Mouse (Mus musculus): Measurements from ENCODE around the gene Abcc6. TPM values are rescaled to one million over a fixed set of nuclear protein-coding genes. Genes with fewer than 3 reads are reported as not detected.
A peak's percentile ranks its signal among the peaks of the same experiment; 100 is the strongest.
"Not testable (repeated sequence)": the region's sequence is repeated elsewhere in the genome, so short reads cannot be mapped to it uniquely, and the experiment has no call there.

The Abcc6 gene
- polyA plus RNA-seq, 1 experiment from 2014 or later = 0.37 TPM

- peak; percentile 73; the same call in 1 of the 2 replicates for ATAC-seq (ENCODE audit: low read depth)
- Histone ChIP-seq H3K4me1 (ENCODE audit: control insufficient read depth, insufficient read depth, low read length) (no peaks in the 10 kb centered on the region), H3K4me3 (ENCODE audit: low read depth, low read length) (no peak overlapping the region), H3K9ac (replicated peaks; ENCODE audit: low read depth, low read length) (no peak overlapping the region), H3K27ac (ENCODE audit: low read depth, low read length) (no peak overlapping the region), H3K9me3 (ENCODE audit: control insufficient read depth, low read length) (no peaks in the 10 kb centered on the region), H3K4me2 (ENCODE audit: low read depth, low read length) (no peak overlapping the region), H3K36me3 (ENCODE audit: control insufficient read depth, insufficient read depth, low read length) (no peaks in the 10 kb centered on the region), H3K27me3 (ENCODE audit: control insufficient read depth, insufficient read depth, low read length) (no peaks in the 10 kb centered on the region)
- WGBS = 29% methylated on average over 7 of the region's 7 CpGs
These were observed 95.0 kb downstream of the Abcc6 start for GRCm38 (mm10) chr7:45935114-45935513.

GRCm38 (mm10) chr7:45933766-45934165, 96.3 kb downstream of the Abcc6 start:
- not testable (repeated sequence) for H3K4me2 ChIP-seq (ENCODE audit: low read depth, low read length); ATAC-seq (ENCODE audit: low read depth)
- WGBS = 87% methylated on average over 12 of the region's 12 CpGs

GRCm38 (mm10) chr7:45929688-45930087, 100.4 kb downstream of the Abcc6 start:
- Histone ChIP-seq H3K27me3 (ENCODE audit: control insufficient read depth, insufficient read depth, low read length) (no peaks in the 10 kb centered on the region), H3K9me3 (ENCODE audit: control insufficient read depth, low read length) (no peaks in the 10 kb centered on the region), H3K4me1 (ENCODE audit: control insufficient read depth, insufficient read depth, low read length) (no peaks in the 10 kb centered on the region), H3K4me2 (ENCODE audit: low read depth, low read length) (no peak overlapping the region), H3K27ac (ENCODE audit: low read depth, low read length) (no peak overlapping the region), H3K4me3 (ENCODE audit: low read depth, low read length) (no peak overlapping the region), H3K36me3 (ENCODE audit: control insufficient read depth, insufficient read depth, low read length) (no peaks in the 10 kb centered on the region), H3K9ac (replicated peaks; ENCODE audit: low read depth, low read length) (no peak overlapping the region)
- 94% methylated on average over 1 of the region's 1 CpGs for WGBS
- no peak for ATAC-seq (ENCODE audit: low read depth)

More at GRCm38 (mm10) chr7:45933766-45934165, 96.3 kb downstream of the Abcc6 start:
- not testable (repeated sequence) for H3K27me3 ChIP-seq (ENCODE audit: control insufficient read depth, insufficient read depth, low read length); H3K27ac ChIP-seq (ENCODE audit: low read depth, low read length); H3K36me3 ChIP-seq (ENCODE audit: control insufficient read depth, insufficient read depth, low read length); H3K4me1 ChIP-seq (ENCODE audit: control insufficient read depth, insufficient read depth, low read length); H3K9me3 ChIP-seq (ENCODE audit: control insufficient read depth, low read length); H3K9ac ChIP-seq (replicated peaks; ENCODE audit: low read depth, low read length); H3K4me3 ChIP-seq (ENCODE audit: low read depth, low read length)

GRCm38 (mm10) chr7:45928626-45929295, 101.3 kb downstream of the Abcc6 start:
- Histone ChIP-seq H3K4me3 (ENCODE audit: low read depth, low read length) (no peak overlapping the region), H3K27me3 (ENCODE audit: control insufficient read depth, insufficient read depth, low read length) (no peaks in the 10 kb centered on the region), H3K4me2 (ENCODE audit: low read depth, low read length) (no peak overlapping the region), H3K36me3 (ENCODE audit: control insufficient read depth, insufficient read depth, low read length) (no peaks in the 10 kb centered on the region), H3K9me3 (ENCODE audit: control insufficient read depth, low read length) (no peaks in the 10 kb centered on the region), H3K27ac (ENCODE audit: low read depth, low read length) (no peak overlapping the region), H3K9ac (replicated peaks; ENCODE audit: low read depth, low read length) (no peak overlapping the region), H3K4me1 (ENCODE audit: control insufficient read depth, insufficient read depth, low read length) (no peaks in the 10 kb centered on the region)
- WGBS = 17% methylated on average over 22 of the region's 23 CpGs
- no peak for ATAC-seq (ENCODE audit: low read depth)

- peak overlapping the region; percentile 68 for H3K4me2 ChIP-seq (ENCODE audit: low read depth, low read length)
- H3K4me1 ChIP-seq (ENCODE audit: control insufficient read depth, insufficient read depth, low read length) = 0 out of 2 replicates have a peak, but pooled peaks cover 5% of the 10 kb centered on the region
- H3K27ac ChIP-seq (ENCODE audit: low read depth, low read length) = no peak overlapping the region
- ATAC-seq (ENCODE audit: low read depth) = no peak
- H3K4me3 ChIP-seq (ENCODE audit: low read depth, low read length) = peak overlapping the region; percentile 6; the same call in 1 of the 2 replicates
- H3K36me3 ChIP-seq (ENCODE audit: control insufficient read depth, insufficient read depth, low read length) = no peaks in the 10 kb centered on the region
- H3K9me3 ChIP-seq (ENCODE audit: control insufficient read depth, low read length) = no peaks in the 10 kb centered on the region
- 11% methylated on average over 14 of the region's 14 CpGs for WGBS
- H3K27me3 ChIP-seq (ENCODE audit: control insufficient read depth, insufficient read depth, low read length) = 0 out of 2 replicates have a peak, but pooled peaks cover 2% of the 10 kb centered on the region
- no peak overlapping the region for H3K9ac ChIP-seq (replicated peaks; ENCODE audit: low read depth, low read length)
These were observed 105.7 kb downstream of the Abcc6 start for GRCm38 (mm10) chr7:45924429-45924816.

GRCm38 (mm10) chr7:45923762-45924428, 106.2 kb downstream of the Abcc6 start, which contains the start of gene Ccdc114:
TSS of gene Ccdc114 (plus strand) at chr7:45924072.
- no peaks in the 10 kb centered on the region for H3K9me3 ChIP-seq (ENCODE audit: control insufficient read depth, low read length)
- ATAC-seq (ENCODE audit: low read depth) = peak; percentile 26
- H3K4me2 ChIP-seq (ENCODE audit: low read depth, low read length) = peak within 1 kb of the TSS; percentile 68
- H3K27me3 ChIP-seq (ENCODE audit: control insufficient read depth, insufficient read depth, low read length) = 0 out of 2 replicates have a peak, but pooled peaks cover 2% of the 10 kb centered on the region
- peak within 1 kb of the TSS; percentile 79 for H3K27ac ChIP-seq (ENCODE audit: low read depth, low read length)
- H3K9ac ChIP-seq (replicated peaks; ENCODE audit: low read depth, low read length) = peak within 1 kb of the TSS; percentile 46
- H3K4me3 ChIP-seq (ENCODE audit: low read depth, low read length) = peak within 1 kb of the TSS; percentile 44
- H3K4me1 ChIP-seq (ENCODE audit: control insufficient read depth, insufficient read depth, low read length) = 0 out of 2 replicates have a peak, but pooled peaks cover 5% of the 10 kb centered on the region
- no peaks in the 10 kb centered on the region for H3K36me3 ChIP-seq (ENCODE audit: control insufficient read depth, insufficient read depth, low read length)
- 6% methylated on average over 24 of the region's 24 CpGs for whole genome bisulfite sequencing

- peak overlapping the region; percentile 68 for H3K4me2 ChIP-seq (ENCODE audit: low read depth, low read length)
- peak overlapping the region; percentile 79 for H3K27ac ChIP-seq (ENCODE audit: low read depth, low read length)
- peak overlapping the region; percentile 46 for H3K9ac ChIP-seq (replicated peaks; ENCODE audit: low read depth, low read length)
- no peaks in the 10 kb centered on the region for H3K9me3 ChIP-seq (ENCODE audit: control insufficient read depth, low read length)
- 0 out of 2 replicates have a peak, but pooled peaks cover 5% of the 10 kb centered on the region for H3K4me1 ChIP-seq (ENCODE audit: control insufficient read depth, insufficient read depth, low read length)
- no peaks in the 10 kb centered on the region for H3K36me3 ChIP-seq (ENCODE audit: control insufficient read depth, insufficient read depth, low read length)
- ATAC-seq (ENCODE audit: low read depth) = peak; percentile 90
- under 1% methylated on average over 37 of the region's 37 CpGs for WGBS
- H3K27me3 ChIP-seq (ENCODE audit: control insufficient read depth, insufficient read depth, low read length) = 0 out of 2 replicates have a peak, but pooled peaks cover 2% of the 10 kb centered on the region
- peak overlapping the region; percentile 44 for H3K4me3 ChIP-seq (ENCODE audit: low read depth, low read length)
These were observed 107.0 kb downstream of the Abcc6 start for GRCm38 (mm10) chr7:45922928-45923761.

GRCm38 (mm10) chr7:45921950-45922600, 108.0 kb downstream of the Abcc6 start:
- no peak overlapping the region for H3K9ac ChIP-seq (replicated peaks; ENCODE audit: low read depth, low read length)
- no peaks in the 10 kb centered on the region for H3K36me3 ChIP-seq (ENCODE audit: control insufficient read depth, insufficient read depth, low read length)
- no peaks in the 10 kb centered on the region for H3K9me3 ChIP-seq (ENCODE audit: control insufficient read depth, low read length)
- no peak for ATAC-seq (ENCODE audit: low read depth)
- no peak overlapping the region; the same call in 1 of the 2 replicates for H3K4me2 ChIP-seq (ENCODE audit: low read depth, low read length)
- 0 out of 2 replicates have a peak, but pooled peaks cover 2% of the 10 kb centered on the region for H3K27me3 ChIP-seq (ENCODE audit: control insufficient read depth, insufficient read depth, low read length)
- H3K4me3 ChIP-seq (ENCODE audit: low read depth, low read length) = no peak overlapping the region
- H3K4me1 ChIP-seq (ENCODE audit: control insufficient read depth, insufficient read depth, low read length) = peaks cover 9% of the 10 kb centered on the region
- H3K27ac ChIP-seq (ENCODE audit: low read depth, low read length) = peak overlapping the region; percentile 79; the same call in 1 of the 2 replicates
- 87% methylated on average over 12 of the region's 12 CpGs for WGBS
